Mouse (Mus musculus) gastrocnemius, adult 2 months (tissue): ENCODE results near the gene Vamp1. TPM values are rescaled to one million over a fixed set of nuclear protein-coding genes. Genes with fewer than 3 reads are reported as not detected.

Source experiments
- DNase-seq: peaks from one replicate; pipeline ENCODE4 v3.0.0; 2022
- H3K27ac ChIP-seq: fragments of 200-600 bp; 2 replicates; pipeline ENCODE4 v1.8.1; 2022; ENCODE audit warnings: mild to moderate bottlenecking
- H3K4me3 ChIP-seq: fragments of 200-600 bp; 2 replicates; pipeline ENCODE4 v1.8.1; 2022; ENCODE audit warnings: mild to moderate bottlenecking, moderate library complexity
- CTCF ChIP-seq: fragments of 200-600 bp; IDR thresholded peaks from 2 replicates; pipeline ENCODE4 v1.8.1; 2022; ENCODE audit warnings: antibody characterized with exemption, mild to moderate bottlenecking, moderate library complexity
- intact Hi-C: fragments of 180-260 bp; cut with DNase I; formaldehyde crosslinking; loops from one replicate; pipeline ENCODE4 v1.15.1; 2025
- total RNA-seq, 2 experiments: library from RNA; stranded (reverse); gene quantifications; 2 replicates each; pipeline ENCODE4 v1.2.3; 2021

Gene Vamp1
- total RNA-seq, 2 experiments from 2014 or later, result 14.3 to 16.0 TPM

GRCm38 (mm10) chr6:125236782-125237181 is 21.4 kb downstream of the Vamp1 start, which contains the start of gene Cd27:
Gene Cd27, minus strand, starts transcription at chr6:125237010.
- DNase-seq, result no peak
- H3K4me3 ChIP-seq, result no peak within 1 kb of the TSS
- no peak for TF ChIP-seq CTCF
- intact Hi-C loops, result no loop called here
- H3K27ac ChIP-seq, result no peak within 1 kb of the TSS

DNA sequence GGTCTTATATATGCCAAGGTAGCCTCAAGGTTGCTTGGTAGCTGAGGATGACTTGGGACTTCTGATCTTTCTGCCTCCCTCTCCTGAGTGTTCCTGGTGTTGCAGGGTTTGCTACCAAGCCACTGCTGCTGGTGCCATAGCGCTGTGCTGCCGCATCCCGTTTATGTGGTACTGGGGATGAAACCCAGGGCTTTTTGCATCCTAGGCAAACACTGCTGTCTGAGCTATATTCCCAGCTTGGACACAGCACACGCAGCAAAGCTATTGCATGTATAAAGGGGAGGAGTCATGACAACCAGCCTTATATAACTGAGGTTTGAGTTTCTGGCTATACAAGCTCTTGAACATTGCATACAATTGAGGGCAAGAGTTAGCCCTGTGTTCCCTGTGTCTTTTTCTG is 22.1 kb downstream of the Vamp1 start:
- no peak for DNase-seq
- intact Hi-C loops, result no loop called here
- Histone ChIP-seq H3K27ac (no peak overlapping the region), H3K4me3 (no peak overlapping the region)
- no peak for TF ChIP-seq CTCF

DNA sequence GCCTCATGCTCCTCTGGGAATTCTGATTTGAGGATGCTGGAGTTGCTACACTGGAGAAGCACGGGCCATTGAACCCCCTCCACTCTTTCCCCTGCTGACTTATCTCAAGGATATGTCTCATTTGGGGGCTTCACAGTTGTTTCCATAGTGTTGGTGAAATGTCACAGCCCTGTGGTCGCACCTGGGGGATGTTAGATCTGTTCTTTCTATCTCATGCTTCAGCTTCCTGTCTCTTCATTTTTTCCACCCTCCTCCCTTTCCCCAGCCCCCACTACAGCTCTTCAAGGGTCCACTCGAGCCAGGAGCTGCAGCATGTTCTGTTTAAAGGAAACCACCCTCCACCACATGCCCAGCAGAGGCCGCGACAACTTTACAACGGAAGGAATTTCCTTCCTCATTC is 23.0 kb downstream of the Vamp1 start:
- intact Hi-C loops, result no loop called here
- no peak for DNase-seq

DNA sequence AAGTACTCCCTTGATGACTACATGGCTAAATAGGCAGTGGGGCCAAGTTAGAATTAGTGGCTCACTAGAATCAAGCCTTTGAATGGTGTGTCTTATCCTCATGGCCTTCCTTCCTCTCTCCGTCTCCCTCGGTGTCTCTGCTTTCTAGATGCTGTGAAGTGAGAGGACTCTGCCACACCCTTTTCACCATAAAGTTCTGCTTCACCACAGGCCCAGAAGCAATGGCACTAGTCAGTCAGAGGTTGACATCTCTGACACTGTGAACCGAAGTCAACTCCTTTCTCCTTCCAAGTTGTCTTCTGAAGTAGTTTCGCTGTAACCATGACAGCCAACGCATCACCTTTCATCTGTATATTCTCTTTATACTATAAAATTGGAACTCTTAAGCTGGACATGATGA is 24.2 kb downstream of the Vamp1 start:
- DNase-seq, result no peak
- no peak overlapping the region for H3K4me3 ChIP-seq
- no peak for TF ChIP-seq CTCF
- intact Hi-C loops, result no loop called here
- H3K27ac ChIP-seq, result no peak overlapping the region

More for the DNA sequence above, 23.0 kb downstream of the Vamp1 start:
- H3K4me3 ChIP-seq, result no peak overlapping the region
- no peak for TF ChIP-seq CTCF
- no peak overlapping the region for H3K27ac ChIP-seq

DNA sequence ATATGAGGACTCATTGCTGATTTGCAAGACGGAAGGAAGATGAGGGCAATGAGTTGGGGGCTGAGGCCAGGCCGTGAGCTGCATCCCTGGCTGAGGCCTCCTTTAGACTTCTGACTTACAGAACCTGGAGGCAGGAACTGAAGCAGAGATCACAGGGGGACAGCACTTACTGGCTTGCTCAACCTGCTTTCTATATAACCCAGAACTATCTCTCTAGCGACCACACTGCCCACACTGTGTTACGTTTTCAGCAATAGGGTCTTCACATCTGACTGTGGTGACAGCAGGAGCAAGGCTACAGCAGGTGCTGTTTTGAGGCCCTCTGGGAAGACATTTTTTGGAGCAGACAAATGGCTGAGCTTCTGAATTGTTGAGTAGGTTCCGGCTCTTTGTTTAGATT is 25.3 kb downstream of the Vamp1 start:
- no peak for TF ChIP-seq CTCF
- intact Hi-C loops, result no loop called here

DNA sequence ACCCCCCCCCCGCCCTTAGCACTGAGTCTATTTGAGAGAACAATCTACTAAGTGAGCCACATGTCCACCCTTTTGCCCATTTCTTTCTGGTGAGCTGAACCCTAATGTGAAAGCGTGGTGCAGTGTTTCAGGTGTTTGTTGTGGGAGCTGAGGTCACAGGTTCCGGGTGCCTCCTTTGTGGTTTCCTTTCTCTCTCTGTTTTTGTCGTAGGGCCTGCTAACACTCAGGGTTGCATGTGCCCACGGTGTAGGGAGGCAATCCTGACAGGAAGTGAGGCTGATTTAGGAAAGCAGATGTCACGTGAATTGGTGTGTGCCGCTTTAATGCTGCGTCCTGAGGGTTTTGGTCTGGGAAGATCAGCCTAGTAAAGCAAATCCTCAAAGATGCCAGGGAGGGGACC is 26.2 kb downstream of the Vamp1 start:
- Histone ChIP-seq H3K27ac (no peak overlapping the region), H3K4me3 (no peak overlapping the region)
- TF ChIP-seq CTCF, result no peak
- intact Hi-C loops, result no loop called here
- no peak for DNase-seq

More for the DNA sequence above, 25.3 kb downstream of the Vamp1 start:
- no peak overlapping the region for H3K4me3 ChIP-seq
- H3K27ac ChIP-seq, result no peak overlapping the region
- no peak for DNase-seq

GRCm38 (mm10) chr6:125244551-125244950 is 29.2 kb downstream of the Vamp1 start:
- intact Hi-C loops, result no loop called here
- TF ChIP-seq CTCF, result no peak

DNA sequence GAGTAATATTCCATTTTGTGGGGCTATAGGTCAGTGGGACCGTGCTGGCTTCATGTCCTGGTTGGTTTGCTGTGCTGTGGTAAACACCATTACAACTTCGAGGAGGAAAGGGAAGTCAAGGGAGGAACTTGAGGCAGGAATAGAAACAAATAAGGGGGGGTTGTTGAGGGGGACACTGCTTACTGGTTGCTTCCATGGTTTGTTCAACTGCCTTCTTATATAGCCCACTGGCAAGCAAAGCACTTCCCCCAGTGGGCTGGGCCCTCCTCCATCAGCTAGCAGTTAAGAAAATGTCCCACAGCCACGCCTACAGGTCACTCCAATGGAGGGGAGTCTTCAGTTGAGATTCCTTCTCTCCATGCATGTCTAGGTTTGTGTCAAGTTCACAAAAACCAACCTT is 36.9 kb downstream of the Vamp1 start:
- intact Hi-C loops, result no loop called here
- no peak for DNase-seq

More at GRCm38 (mm10) chr6:125244551-125244950, 29.2 kb downstream of the Vamp1 start:
- no peak for DNase-seq
- H3K4me3 ChIP-seq, result no peak overlapping the region
- no peak overlapping the region for H3K27ac ChIP-seq

GRCm38 (mm10) chr6:125252711-125253110 is 37.4 kb downstream of the Vamp1 start:
- TF ChIP-seq CTCF, result no peak
- Histone ChIP-seq H3K4me3 (no peak overlapping the region), H3K27ac (no peak overlapping the region)
- intact Hi-C loops, result no loop called here
- no peak for DNase-seq

More for the DNA sequence above, 36.9 kb downstream of the Vamp1 start:
- H3K27ac ChIP-seq, result no peak overlapping the region
- TF ChIP-seq CTCF, result no peak
- H3K4me3 ChIP-seq, result no peak overlapping the region

DNA sequence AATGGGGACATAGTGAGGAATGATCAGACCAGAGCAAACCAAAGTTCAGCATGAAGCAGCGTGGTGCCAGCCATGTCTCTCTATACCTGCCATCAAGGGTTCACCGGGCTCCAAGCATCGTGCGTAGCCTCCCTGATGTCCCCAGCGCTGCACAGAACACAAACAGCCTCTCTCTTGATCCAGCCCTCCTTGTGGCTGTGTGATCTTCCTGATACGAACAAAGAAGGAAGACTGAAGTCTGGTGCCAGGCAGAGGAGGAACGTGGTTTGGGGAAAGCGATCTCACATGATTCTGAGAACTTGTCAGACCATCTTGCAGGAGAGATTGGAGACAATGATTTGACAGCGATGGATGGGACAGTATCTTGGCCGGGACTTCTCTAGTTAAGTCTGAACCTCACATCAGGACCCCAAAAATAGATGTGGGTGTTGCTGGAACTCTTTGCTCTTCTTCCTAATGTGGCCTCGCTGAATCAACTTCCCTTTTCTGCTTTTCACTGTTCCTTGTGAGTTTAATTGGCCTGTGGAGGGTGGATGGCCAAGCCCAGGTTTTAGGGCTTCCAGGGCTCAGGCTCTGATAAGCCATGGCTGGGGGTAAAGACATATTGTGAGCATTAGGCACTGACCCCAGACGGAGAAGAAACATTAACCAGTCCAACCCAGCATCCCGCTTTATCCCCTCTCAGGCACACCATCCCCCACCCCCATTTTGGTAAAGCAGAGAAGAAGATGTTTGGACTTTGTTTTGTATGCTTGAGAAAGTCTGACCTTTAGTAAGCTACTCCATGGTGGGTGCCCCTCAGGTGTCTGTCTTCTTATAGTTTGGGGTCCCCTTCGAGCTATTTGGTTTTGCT is 38.7 kb downstream of the Vamp1 start:
- peak overlapping the region; percentile 32 for H3K4me3 ChIP-seq
- DNase-seq, result no peak
- peak overlapping the region; percentile 16; the same call in 1 of the 2 replicates for H3K27ac ChIP-seq
- no peak for TF ChIP-seq CTCF
- intact Hi-C loops, result no loop called here

DNA sequence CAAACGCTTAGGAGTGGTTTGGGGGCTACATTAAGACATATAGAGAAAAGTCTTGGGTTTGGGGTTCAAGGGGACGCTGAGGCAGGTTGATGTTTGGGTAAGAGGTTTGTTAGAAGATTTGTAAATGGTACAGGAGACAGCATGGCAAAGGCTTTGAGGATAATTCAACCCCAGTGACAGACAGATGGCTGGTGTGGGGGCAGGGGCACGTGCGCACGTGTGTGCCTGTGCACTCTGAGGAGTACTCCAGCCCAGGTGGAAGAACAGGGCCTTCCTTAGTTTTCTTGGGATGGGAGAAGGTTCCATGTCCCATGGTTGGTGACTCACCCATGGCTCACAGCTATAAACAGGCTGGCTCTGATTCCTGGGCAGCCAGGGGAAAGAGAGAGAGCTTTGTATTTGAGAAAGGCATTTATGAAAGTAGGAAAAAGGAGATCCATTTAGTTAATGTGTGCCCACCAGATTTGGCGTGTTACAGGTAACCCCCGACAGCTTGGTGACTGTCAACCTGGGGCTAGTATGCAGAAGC is 40.2 kb downstream of the Vamp1 start:
- H3K4me3 ChIP-seq, result no peak overlapping the region
- no peak for TF ChIP-seq CTCF
- intact Hi-C loops, result no loop called here
- no peak overlapping the region for H3K27ac ChIP-seq
- DNase-seq, result no peak

DNA sequence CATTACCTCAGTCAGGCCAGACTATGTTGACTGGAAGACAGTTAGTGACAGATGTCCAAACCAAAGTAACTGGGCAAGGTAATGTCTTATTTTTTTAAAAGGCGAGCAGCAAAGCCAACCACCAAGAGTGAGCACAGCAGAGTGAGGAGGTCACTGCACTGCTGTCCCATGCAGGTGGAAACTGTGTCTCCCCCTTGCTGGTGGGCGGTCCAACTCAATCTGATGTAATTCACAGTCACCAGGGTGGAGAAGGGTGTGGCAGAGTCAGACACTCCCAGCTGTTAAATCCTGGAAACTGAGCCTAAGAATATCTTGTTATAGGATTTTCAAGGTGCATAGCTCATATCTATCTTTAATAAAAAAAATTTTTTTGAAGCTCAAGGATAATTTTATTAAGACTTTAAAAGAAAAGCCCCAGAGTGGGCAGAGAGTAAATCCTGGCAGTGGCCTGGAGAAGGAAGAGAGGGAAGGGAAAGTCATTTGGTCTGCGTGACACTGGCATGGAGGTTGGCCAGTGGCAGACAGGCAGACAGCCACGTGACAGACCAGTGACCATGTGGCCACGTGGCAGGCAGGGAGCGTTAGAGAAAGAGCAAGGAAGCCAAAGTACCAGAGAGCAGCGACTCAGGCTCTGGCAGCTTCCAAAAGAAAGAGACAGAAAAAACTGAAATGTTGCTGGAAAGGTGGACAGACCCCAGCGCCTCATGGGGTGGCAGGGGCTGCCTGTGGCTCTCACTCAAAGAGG is 41.0 kb downstream of the Vamp1 start:
- Histone ChIP-seq H3K4me3 (peak overlapping the region; percentile 38; the same call in 1 of the 2 replicates), H3K27ac (peak overlapping the region; percentile 68)
- peak; percentile 78 for DNase-seq
- intact Hi-C loops, result no loop called here
- TF ChIP-seq CTCF, result no peak

DNA sequence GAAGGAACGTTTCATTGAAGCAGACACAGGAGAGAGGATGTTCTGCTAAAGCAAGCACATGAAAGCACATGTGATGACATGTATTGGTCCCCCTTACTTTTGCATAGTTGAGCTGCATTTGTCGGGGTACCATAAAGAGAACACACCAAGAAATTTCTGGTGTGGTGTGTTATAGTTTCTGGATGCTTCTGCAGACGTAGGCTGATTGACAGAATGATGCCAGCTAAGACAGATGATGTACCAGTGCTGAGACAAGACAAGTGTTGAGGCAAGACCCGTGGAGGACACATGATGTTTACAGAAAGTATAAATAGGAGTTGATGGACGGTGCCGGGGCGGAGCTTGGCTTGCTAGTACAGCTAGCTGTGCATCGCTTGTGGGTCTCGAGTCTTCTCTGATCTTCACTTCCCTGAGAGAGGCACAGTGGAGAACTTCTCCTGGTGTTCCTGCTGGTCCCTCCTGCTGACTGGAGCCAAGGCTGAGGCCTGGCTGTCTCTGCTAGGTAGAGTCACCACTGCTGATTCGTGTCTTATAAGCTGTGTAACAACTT is 44.7 kb downstream of the Vamp1 start:
- H3K27ac ChIP-seq, result no peak overlapping the region
- intact Hi-C loops, result no loop called here
- no peak for DNase-seq
- no peak for TF ChIP-seq CTCF
- H3K4me3 ChIP-seq, result no peak overlapping the region
